Mouse (Mus musculus): ENCODE data around the gene Nfs1.

GRCm38 (mm10) chr2:156181592-156181991 is 37.6 kb upstream of the Nfs1 start:
- TF ChIP-seq CTCF (IDR thresholded peaks at IDR 0.05; ENCODE audit: extremely low read depth, insufficient read depth, low read length), result no peak
- TF ChIP-seq POLR2A (IDR thresholded peaks at IDR 0.05; ENCODE audit: extremely low read depth, insufficient read depth, low read length), result no peak

All from cortical plate, adult 2 months (tissue).